Mouse (Mus musculus) E14TG2a.4 (cell line): Measurements from ENCODE around the gene Gm47283.

Experiments used
- CTCF ChIP-seq: conservative IDR thresholded peaks from 2 replicates; pipeline ENCODE4 v1.5.1; 2014; ENCODE audit warnings: low read length
- NANOG ChIP-seq: IDR thresholded peaks from 2 replicates; pipeline ENCODE4 v1.6.1; 2014; ENCODE audit warnings: borderline replicate concordance, low read length, mixed read lengths
- POU5F1 ChIP-seq: IDR thresholded peaks from 2 replicates; pipeline ENCODE4 v1.6.1; 2014; ENCODE audit warnings: low read length, borderline replicate concordance

- TF ChIP-seq CTCF, result no peak
- no peak for TF ChIP-seq NANOG
- no peak for TF ChIP-seq POU5F1
Measured at GRCm38 (mm10) chrY:90737606-90738430, 46.7 kb upstream of the Gm47283 start.
